Mouse (Mus musculus) olfactory bulb, adult 2 months (tissue): Measurements from ENCODE around the gene Olfml2b. TPM values are rescaled to one million over a fixed set of nuclear protein-coding genes. Genes with fewer than 3 reads are reported as not detected.

Experiments
- H3K27ac ChIP-seq: fragments of 200-500 bp; 2 replicates; pipeline ENCODE4 v1.5.1; 2012; ENCODE audit warnings: low read depth, low read length; ENCODE audit not compliant: insufficient read depth
- H3K4me1 ChIP-seq: fragments of 200-500 bp; 2 replicates; pipeline ENCODE4 v1.6.1; 2012; ENCODE audit warnings: low read length; ENCODE audit not compliant: control insufficient read depth, insufficient read depth
- H3K4me3 ChIP-seq: fragments of 200-500 bp; 2 replicates; pipeline ENCODE4 v1.5.1; 2012; ENCODE audit warnings: mild to moderate bottlenecking, low read depth, low read length, moderate library complexity; ENCODE audit not compliant: insufficient read depth
- CTCF ChIP-seq: fragments of 200-500 bp; IDR thresholded peaks from 2 replicates; pipeline ENCODE4 v1.5.1; 2012; ENCODE audit warnings: low read depth, mild to moderate bottlenecking, low read length, moderate library complexity; ENCODE audit not compliant: insufficient read depth
- POLR2A ChIP-seq: fragments of 200-500 bp; IDR thresholded peaks from 2 replicates; pipeline ENCODE4 v1.6.1; 2012; ENCODE audit warnings: mild to moderate bottlenecking, low read depth, low read length, moderate library complexity; ENCODE audit not compliant: insufficient read depth
- WGBS: fragments of 180-500 bp; shearing (Covaris S2); methylation state at CpG from one replicate; pipeline ENCODE4 v1.1.7; 2018; 5-methylcytosine and 5-hydroxymethylcytosine counted together
- polyA plus RNA-seq: library from polyadenylated mRNA; stranded (reverse); fragments of >200 nt; gene quantifications from 2 replicates; pipeline ENCODE4 v1.2.4, GENCODE M21; 2012; ENCODE audit warnings: low replicate concordance; ENCODE audit not compliant: missing spikeins, insufficient read depth, insufficient read length

Gene Olfml2b
- polyA plus RNA-seq, 1 experiment: not detected

DNA sequence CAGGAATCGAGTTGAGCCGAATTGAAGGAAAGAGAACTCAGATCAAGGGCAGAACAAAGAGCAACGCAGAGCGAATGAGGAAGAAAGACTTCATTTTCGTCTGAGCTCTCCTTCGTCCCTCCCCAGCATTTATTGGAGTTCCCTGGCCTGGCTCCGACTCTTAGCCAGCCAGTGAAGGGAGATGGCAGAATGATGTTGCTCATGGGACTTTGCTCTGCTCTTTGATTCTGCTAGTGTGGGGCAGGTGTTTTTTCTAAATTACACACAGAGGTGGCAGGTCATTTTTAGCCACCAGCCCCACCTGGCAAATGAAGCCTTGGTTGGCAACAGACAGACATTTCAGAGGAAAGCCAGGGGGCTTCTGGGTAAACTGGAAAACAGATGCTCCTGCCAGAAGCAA, 5.4 kb upstream of the Olfml2b start:
- Histone ChIP-seq H3K4me3 (no peak overlapping the region), H3K4me1 (0 out of 2 replicates have a peak, but pooled peaks cover under 1% of the 10 kb centered on the region), H3K27ac (no peak overlapping the region)
- TF ChIP-seq CTCF (no peak), POLR2A (no peak)
- WGBS: 87% methylated on average over 7 of the region's 7 CpGs

DNA sequence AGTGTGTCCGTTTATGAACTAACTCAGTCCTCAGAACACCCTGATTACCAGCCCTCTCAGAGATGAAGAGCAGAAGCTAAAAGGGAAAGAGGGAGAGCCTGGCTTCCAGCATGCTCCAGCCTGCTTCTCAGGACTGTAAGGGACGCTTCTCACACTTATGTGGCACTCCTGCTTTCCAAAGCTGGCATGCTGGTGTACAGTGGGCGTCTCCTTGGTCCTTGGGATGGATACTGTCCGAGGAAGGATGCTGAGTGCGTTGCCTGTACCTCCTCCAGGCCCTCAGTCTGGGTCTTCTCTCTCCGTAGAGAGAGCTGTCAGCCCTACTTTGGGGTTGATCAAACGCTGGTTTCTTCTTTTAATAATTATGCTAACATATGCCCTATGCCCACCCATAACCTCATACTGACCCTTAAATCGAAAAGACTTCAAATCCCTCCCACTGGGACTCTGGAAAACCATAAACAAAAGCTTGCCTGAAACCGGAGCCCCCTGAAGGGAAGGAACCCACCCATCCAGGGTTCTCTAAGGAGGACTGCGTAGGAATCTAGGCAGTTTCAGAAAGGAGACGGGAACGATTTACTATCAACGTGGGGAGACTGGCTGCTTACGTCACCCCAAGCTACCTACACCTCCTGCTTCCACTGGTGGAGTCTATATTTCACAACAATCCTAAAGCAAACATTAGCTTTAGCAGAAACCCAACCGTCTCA, 1.7 kb downstream of the Olfml2b start:
- no peak overlapping the region for H3K27ac ChIP-seq
- TF ChIP-seq POLR2A: no peak
- no peak for TF ChIP-seq CTCF
- H3K4me3 ChIP-seq: no peak overlapping the region
- H3K4me1 ChIP-seq: peaks cover 5% of the 10 kb centered on the region; the same call in 1 of the 2 replicates
- 66% methylated on average over 15 of the region's 15 CpGs for WGBS

DNA sequence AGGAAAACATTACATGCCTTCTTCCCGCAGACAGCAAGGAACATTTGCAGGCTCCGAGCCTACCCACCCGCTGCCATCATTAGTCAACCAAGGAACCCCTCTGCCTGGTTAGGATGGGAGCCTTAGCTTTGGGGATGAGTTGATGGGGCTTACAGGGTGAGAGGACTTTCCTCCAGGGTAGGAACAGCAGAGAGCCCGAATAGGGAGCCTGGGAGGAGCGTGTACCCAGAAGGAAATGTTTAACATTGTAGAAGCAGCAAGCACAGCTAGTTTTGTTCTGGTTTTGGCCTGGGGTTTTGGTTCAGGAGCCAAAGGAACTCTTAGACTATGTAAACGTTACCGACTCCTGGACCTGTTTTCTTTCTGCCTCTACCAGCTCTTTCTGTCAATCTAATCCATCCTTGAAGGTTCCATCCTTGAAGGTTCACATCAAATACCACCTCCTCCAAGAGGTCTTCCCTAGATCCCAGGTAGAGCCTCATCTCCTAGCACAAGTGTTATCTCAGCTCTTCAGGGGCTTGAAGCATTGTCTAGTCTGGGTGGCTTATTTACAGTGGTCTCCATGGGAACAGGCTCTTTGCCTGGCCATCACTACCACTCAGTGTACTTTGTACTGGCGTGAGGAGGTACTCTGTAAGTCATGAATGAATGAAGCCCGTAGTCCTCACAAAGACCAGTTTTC, 2.4 kb downstream of the Olfml2b start:
- whole genome bisulfite sequencing: 80% methylated on average over 9 of the region's 9 CpGs
- no peak overlapping the region for H3K4me3 ChIP-seq
- no peak overlapping the region for H3K27ac ChIP-seq
- TF ChIP-seq POLR2A (no peak), CTCF (no peak)
- H3K4me1 ChIP-seq: peaks cover 5% of the 10 kb centered on the region; the same call in 1 of the 2 replicates

DNA sequence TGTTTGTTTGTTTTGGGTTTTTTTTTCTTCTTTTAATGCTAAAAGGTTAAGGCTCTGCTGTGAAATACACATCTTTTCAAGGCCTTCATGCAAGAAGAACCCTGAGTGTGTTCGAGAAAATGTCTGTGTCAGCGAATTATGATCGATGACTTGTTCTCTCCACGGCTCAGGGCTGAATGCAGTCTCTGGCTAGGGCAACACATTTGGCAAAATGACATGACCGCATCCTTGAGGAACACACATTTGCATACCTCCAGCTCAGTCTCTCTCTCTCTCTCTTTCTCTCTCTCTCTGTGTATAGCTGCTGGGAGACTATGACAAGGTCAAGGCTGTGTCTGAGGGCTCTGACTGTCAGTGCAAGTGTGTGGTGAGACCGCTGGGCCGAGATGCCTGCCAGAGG, 3.0 kb downstream of the Olfml2b start:
- 90% methylated on average over 7 of the region's 7 CpGs for WGBS
- Histone ChIP-seq H3K4me3 (no peak overlapping the region), H3K27ac (no peak overlapping the region)

DNA sequence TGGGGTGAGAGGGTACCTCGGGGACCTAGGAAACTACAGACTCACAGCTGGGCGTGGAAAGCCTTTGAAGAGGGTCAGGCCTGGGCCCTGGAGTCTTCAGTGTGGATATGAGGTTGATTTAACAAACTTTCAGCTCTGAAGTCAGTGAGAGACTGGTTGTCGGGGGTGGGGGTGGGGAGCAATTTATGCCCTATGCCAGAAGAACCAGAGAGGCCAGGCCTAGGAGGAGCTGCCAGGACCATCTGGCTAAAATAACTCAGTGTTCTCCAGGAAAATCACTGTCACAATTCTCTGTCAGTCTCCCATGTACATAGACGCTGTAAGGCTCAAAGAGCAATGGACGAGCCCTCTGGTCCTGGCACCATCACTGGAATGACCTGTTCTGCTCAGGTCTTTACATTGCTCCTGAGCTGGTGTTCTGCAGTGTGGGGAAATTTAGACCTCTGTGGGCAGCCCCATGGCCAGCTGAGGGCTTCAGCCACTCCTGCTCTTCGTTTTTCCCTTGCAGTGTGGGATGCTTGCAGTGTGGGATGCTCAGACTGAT, 3.7 kb downstream of the Olfml2b start:
- Histone ChIP-seq H3K27ac (no peak overlapping the region), H3K4me3 (no peak overlapping the region), H3K4me1 (peaks cover 9% of the 10 kb centered on the region; the same call in 1 of the 2 replicates)
- TF ChIP-seq POLR2A (no peak), CTCF (no peak)
- 88% methylated on average over 6 of the region's 6 CpGs for WGBS

More for the DNA sequence above, 3.0 kb downstream of the Olfml2b start:
- TF ChIP-seq CTCF (no peak), POLR2A (no peak)
- peaks cover 7% of the 10 kb centered on the region; the same call in 1 of the 2 replicates for H3K4me1 ChIP-seq

DNA sequence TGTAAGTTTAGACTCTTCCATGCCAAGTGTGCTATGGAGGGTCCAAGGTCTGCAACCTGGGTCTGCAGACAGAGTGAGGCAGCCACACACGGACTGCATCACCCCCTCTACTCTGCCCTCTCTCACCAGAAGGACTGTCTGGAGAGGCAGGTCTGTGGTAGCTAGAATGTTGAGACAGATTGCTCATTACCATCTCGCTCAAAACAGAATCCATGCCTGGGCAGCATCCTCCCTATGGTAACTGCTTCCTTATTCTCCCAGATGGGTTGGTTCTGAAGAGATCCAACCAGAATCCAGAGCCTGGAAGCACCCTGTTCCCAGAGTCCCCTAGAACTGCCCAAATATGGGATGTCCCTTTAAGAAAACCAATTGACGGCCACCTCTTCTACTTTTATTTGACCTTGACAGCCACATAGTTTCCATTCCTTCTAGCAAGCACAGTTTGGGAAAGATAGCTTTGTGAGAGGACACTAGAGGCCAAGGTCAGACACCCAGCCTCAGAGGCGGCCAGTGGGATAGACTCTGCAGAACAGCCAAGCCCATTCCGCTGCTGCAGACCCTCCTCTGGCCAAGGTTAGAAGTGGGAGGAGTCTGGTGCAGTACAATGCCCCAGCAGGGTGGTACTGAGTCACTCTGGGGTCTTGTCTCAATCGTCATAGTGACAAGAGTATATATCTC, 6.9 kb downstream of the Olfml2b start:
- Histone ChIP-seq H3K4me3 (no peak overlapping the region), H3K27ac (no peak overlapping the region), H3K4me1 (0 out of 2 replicates have a peak, but pooled peaks cover 5% of the 10 kb centered on the region)
- WGBS: 84% methylated on average over 6 of the region's 6 CpGs
- TF ChIP-seq POLR2A (no peak), CTCF (no peak)

DNA sequence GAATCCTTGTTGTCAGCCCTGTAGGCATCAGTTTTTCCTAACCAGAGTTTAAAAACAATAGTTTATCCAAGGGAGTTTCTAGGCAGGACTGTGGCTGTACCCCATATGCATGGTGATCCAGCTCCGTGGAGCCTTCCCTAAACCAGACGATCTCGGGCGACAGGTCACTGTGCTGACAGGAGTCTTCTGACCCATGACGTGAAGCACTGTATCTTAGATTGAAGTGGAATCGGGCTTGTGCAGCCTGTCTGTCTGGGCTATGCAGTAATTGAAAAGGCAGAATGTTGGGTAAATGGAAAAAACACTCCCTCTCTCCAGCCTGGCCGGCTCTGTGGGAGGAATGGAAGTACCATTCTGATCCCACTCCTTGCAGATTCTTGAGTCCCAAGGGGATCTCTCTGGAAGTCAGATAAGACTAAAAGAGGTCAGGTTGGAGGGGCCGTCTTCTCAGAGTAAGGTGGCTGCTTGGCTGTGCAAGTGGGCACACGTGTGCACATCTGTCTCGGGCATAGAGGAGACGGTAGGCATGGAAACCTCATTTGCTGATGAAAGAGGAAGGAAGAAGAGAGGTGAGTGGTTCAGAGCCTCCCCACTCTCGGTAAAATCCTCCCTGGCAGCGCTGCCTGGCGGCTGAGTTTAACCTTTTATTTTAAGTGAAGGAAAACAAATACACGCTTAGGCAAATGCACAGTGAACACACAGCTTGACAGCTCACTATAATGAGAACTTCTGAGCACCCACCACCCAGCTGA, 7.8 kb downstream of the Olfml2b start:
- Histone ChIP-seq H3K27ac (no peak overlapping the region), H3K4me3 (no peak overlapping the region), H3K4me1 (0 out of 2 replicates have a peak, but pooled peaks cover 5% of the 10 kb centered on the region)
- TF ChIP-seq CTCF (no peak), POLR2A (no peak)
- WGBS: 63% methylated on average over 15 of the region's 15 CpGs

DNA sequence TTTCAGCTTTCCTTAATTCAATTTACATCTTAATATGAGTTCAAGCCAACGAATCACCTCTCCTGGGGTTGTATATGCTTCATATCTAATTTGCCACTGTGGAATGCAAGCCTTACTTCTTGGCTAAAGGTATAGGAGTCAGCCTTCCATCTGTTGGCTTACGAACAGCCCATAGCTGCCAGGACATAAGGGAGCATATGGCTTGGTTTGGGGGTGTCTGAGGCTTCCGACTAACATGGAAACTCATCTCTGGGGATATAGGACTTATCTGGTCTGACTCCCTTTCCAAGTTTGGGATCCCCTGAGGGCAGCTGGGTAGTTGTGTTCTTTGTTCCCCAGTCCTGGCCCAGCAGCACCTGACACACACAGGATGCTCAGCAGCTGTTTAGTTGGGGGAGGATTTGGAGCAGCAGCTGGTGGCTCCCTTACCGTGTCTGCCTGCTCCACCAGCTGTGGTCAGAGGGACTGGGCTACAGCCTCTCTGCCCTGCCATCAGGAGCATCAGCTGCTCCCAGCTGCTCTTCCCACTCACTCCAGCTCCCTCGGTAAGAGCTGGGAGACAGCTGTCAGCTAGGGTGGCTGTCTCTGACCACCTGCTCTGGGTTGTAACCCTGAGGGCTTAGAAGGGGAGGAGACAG, 11.1 kb downstream of the Olfml2b start:
- 89% methylated on average over 5 of the region's 5 CpGs for WGBS
- Histone ChIP-seq H3K4me1 (0 out of 2 replicates have a peak, but pooled peaks cover 5% of the 10 kb centered on the region), H3K27ac (no peak overlapping the region), H3K4me3 (no peak overlapping the region)
- TF ChIP-seq POLR2A (no peak), CTCF (no peak)
